Mouse (Mus musculus) heart, adult 2 months (tissue): ENCODE results near the gene Vps36. TPM values are rescaled to one million over a fixed set of nuclear protein-coding genes. Genes with fewer than 3 reads are reported as not detected.

ENCODE experiments used
- DNase-seq, 2 experiments: peaks; one replicate each; pipeline ENCODE4 v3.0.0; 2021
- H3K27ac ChIP-seq: fragments of 200-600 bp; 2 replicates; pipeline ENCODE4 v1.8.1; 2022
- H3K27me3 ChIP-seq: fragments of 200-500 bp; 2 replicates; pipeline ENCODE4 v1.6.1; 2012; ENCODE audit warnings: mild to moderate bottlenecking, low read length, inconsistent platforms, mixed read lengths; ENCODE audit not compliant: control insufficient read depth, insufficient read depth
- H3K36me3 ChIP-seq: fragments of 200-500 bp; 2 replicates; pipeline ENCODE4 v1.6.1; 2012; ENCODE audit warnings: low read length, inconsistent platforms; ENCODE audit not compliant: control insufficient read depth, insufficient read depth
- H3K4me1 ChIP-seq: fragments of 200-500 bp; 2 replicates; pipeline ENCODE4 v1.6.1; 2011; ENCODE audit warnings: low read length; ENCODE audit not compliant: control insufficient read depth, insufficient read depth
- H3K4me3 ChIP-seq: fragments of 200-600 bp; 2 replicates; pipeline ENCODE4 v1.8.1; 2022
- H3K79me2 ChIP-seq: fragments of 200-500 bp; replicated peaks from 2 replicates; pipeline ENCODE4 v1.6.1; 2012; ENCODE audit warnings: mild to moderate bottlenecking, inconsistent platforms, low read length, moderate library complexity, mixed read lengths; ENCODE audit not compliant: control insufficient read depth, insufficient read depth
- H3K9ac ChIP-seq: fragments of 200-500 bp; 2 replicates; pipeline ENCODE4 v1.6.1; 2012; ENCODE audit warnings: low read depth, mild to moderate bottlenecking, control low read depth, inconsistent platforms, low read length, mixed read lengths
- CTCF ChIP-seq: fragments of 200-600 bp; IDR thresholded peaks from 2 replicates; pipeline ENCODE4 v1.8.1; 2022; ENCODE audit warnings: antibody characterized with exemption, mild to moderate bottlenecking, moderate library complexity
- EP300 ChIP-seq: fragments of 200-500 bp; IDR thresholded peaks from 2 replicates; pipeline ENCODE4 v1.6.1; 2011; ENCODE audit warnings: low read depth, low read length, control low read depth; ENCODE audit not compliant: insufficient read depth
- POLR2A ChIP-seq: fragments of 200-500 bp; IDR thresholded peaks from 2 replicates; pipeline ENCODE4 v1.6.1; 2011; ENCODE audit warnings: mild to moderate bottlenecking, low read depth, low read length, control low read depth; ENCODE audit not compliant: insufficient read depth
- WGBS: fragments of 180-500 bp; shearing (Covaris S2); methylation state at CpG from one replicate; pipeline ENCODE4 v1.1.7; 2018; 5-methylcytosine and 5-hydroxymethylcytosine counted together
- intact Hi-C: fragments of 180-260 bp; cut with DNase I; formaldehyde crosslinking; loops from one replicate; pipeline ENCODE4 v1.15.1; 2025
- polyA plus RNA-seq: library from polyadenylated mRNA; depleted of rRNA; stranded (reverse); fragments of >200 nt; gene quantifications from 2 replicates; pipeline ENCODE4 v1.2.3, GENCODE M21; 2012
- total RNA-seq, 2 experiments: library from RNA; stranded (reverse); gene quantifications; 2 replicates each; pipeline ENCODE4 v1.2.3; 2021

The Vps36 gene
- total and polyA plus RNA-seq, 3 experiments: 9.9 to 27.0 (median 25.2) TPM

DNA sequence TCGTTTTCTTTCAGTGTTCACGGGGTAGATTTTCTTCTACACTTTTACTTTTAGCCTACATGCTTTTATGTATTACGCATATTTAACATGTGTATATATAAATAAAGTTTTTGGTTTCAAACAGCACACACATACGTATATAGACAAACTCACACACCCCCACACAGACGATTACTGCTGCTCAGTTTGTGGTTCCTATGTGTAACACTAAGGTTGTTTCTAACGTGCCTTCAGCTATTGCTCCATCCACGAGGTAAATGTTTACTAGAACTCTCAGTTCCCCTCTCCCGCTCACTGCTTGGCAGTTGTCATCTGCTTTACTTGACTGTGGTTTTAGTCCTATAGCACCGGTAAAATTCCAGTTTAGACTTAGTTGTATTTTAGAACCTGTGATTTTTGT lies 56.5 kb downstream of the Vps36 start:
- Histone ChIP-seq H3K27me3 (no peaks in the 10 kb centered on the region), H3K27ac (no peak overlapping the region), H3K4me3 (no peak overlapping the region), H3K79me2 (no peaks in the 10 kb centered on the region), H3K9ac (no peak overlapping the region), H3K4me1 (peaks cover 2% of the 10 kb centered on the region; the same call in 1 of the 2 replicates), H3K36me3 (peaks cover 4% of the 10 kb centered on the region)
- intact Hi-C loops: no loop called here
- 75% methylated on average over 9 of the region's 9 CpGs for WGBS
- TF ChIP-seq EP300: no peak
- TF ChIP-seq POLR2A: no peak
- no peak for TF ChIP-seq CTCF
- DNase-seq: no peak

DNA sequence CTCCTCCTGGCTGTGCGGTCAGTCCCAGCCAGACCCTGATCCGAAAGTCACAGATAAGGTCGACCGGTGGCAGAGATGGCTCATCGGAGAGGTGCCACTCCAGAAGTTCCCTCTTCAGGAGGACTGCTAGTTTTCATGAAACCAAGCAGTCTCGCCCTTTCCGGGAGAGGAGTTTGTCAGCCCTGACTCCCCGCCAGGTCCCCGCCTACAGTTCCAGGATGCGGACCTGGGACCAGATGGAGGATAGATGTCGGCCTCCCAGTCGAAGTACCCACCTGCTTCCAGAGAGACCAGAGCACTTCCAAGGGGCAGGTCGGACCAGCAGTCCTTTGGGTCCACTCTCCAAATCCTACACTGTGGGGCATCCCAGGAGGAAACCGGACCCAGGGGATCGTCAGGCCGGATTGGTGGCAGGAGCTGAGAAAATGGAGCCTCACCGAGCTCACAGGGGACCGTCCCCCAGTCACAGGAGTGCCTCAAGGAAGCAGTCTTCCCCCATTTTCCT lies 66.4 kb downstream of the Vps36 start:
- TF ChIP-seq POLR2A: no peak
- TF ChIP-seq EP300: no peak
- no peak for TF ChIP-seq CTCF
- 56% methylated on average over 18 of the region's 18 CpGs for WGBS
- no peak overlapping the region for H3K4me3 ChIP-seq
- H3K9ac ChIP-seq: no peak overlapping the region
- intact Hi-C loops: loop anchor here (2.0 kb wide), 1 partner anchor 30 kb away; no protein-coding TSS in a partner anchor
- H3K4me1 ChIP-seq: peaks cover 9% of the 10 kb centered on the region
- DNase-seq: peak; percentile 44 to 53
- no peaks in the 10 kb centered on the region; the same call in 1 of the 2 replicates for H3K79me2 ChIP-seq
- H3K36me3 ChIP-seq: peaks cover 5% of the 10 kb centered on the region; the same call in 1 of the 2 replicates
- H3K27me3 ChIP-seq: 0 out of 2 replicates have a peak, but pooled peaks cover 1% of the 10 kb centered on the region
- H3K27ac ChIP-seq: peak overlapping the region; percentile 78

DNA sequence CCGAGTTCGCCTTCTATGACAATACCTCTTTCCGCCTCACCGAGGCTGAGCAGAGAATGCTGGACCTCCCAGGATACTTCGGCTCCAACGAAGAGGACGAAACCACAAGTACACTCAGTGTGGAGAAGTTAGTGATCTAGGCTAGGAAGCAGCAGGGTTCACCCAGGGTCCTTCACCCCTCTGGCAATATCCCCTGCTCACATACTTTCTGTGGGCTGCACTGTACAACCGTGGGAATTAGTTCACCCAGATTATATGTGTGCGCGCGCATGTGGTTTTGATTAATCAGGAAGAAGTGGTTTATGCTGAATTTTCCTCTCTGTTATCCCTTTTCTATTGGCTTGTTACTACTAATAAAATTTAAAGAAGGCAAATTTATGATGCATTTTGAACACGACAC lies 66.9 kb downstream of the Vps36 start:
- Histone ChIP-seq H3K27me3 (0 out of 2 replicates have a peak, but pooled peaks cover 1% of the 10 kb centered on the region), H3K4me1 (peaks cover 10% of the 10 kb centered on the region), H3K79me2 (no peaks in the 10 kb centered on the region; the same call in 1 of the 2 replicates), H3K4me3 (no peak overlapping the region), H3K36me3 (peaks cover 5% of the 10 kb centered on the region; the same call in 1 of the 2 replicates), H3K27ac (peak overlapping the region; percentile 78), H3K9ac (no peak overlapping the region)
- WGBS: 65% methylated on average over 12 of the region's 12 CpGs
- TF ChIP-seq CTCF (no peak), POLR2A (no peak), EP300 (no peak)
- no peak for DNase-seq
- intact Hi-C loops: loop anchor here (2.0 kb wide), 1 partner anchor 31 kb away; no protein-coding TSS in a partner anchor

DNA sequence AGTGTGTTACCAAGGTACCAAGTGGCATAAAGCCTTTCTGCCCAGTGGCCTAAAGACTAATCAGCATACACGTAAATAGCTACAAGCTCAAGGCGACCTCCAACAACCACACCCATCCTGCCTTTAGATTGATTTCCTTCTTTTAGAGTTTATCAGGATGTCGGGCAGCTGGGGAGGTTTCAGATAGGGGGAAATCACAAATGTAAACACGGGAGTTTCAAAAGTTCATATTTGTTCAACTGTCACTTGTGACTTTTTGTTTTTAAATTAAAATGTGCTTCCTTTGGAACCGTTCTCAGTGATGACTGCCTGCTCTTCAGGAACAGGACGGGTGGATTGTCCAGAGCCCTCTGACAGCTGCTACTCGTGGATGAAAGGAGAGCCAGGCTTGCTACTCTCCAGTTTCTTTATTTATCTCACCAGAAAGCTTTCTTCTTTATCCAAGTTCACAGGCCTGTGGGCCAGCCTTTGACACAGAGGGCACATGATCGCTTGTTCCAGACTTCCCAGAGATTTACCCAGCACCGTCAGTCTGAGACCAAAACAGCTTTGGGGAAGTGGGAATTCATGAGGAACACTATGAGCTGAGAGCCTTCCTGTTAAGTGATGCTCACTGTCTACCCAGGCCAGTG lies 67.6 kb downstream of the Vps36 start:
- Histone ChIP-seq H3K79me2 (no peaks in the 10 kb centered on the region; the same call in 1 of the 2 replicates), H3K27ac (peak overlapping the region; percentile 78), H3K27me3 (0 out of 2 replicates have a peak, but pooled peaks cover 1% of the 10 kb centered on the region), H3K4me1 (peaks cover 11% of the 10 kb centered on the region), H3K4me3 (no peak overlapping the region), H3K36me3 (peaks cover 5% of the 10 kb centered on the region), H3K9ac (no peak overlapping the region)
- WGBS: 8% methylated on average over 9 of the region's 9 CpGs
- TF ChIP-seq EP300 (no peak), CTCF (no peak), POLR2A (no peak)
- intact Hi-C loops: loop anchor here (2.0 kb wide), 1 partner anchor 67 kb away; the partner anchor contains the start of gene Vps36
- peak; percentile 26 to 36 for DNase-seq

DNA sequence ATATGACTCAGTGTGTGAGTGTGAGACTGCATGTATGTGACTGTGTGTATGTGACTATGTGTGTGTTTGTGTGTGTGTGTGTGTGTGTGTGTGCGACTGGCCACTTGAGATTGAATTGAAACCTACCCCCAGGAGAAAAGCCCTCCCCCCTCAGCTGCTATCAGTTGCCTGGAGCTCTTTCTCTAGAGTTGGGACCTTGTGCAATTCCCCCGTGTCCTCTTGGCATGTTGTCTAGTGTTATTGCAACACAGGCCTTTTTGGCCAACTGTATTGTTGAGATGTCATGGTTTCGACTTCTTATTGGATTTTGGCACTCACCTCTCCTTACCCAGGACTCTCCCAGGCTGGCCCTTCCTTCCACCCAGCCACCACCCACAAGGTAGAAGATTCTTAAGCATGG lies 69.7 kb downstream of the Vps36 start:
- Histone ChIP-seq H3K36me3 (peaks cover 5% of the 10 kb centered on the region), H3K79me2 (no peaks in the 10 kb centered on the region; the same call in 1 of the 2 replicates), H3K27ac (no peak overlapping the region), H3K27me3 (0 out of 2 replicates have a peak, but pooled peaks cover 1% of the 10 kb centered on the region), H3K4me1 (peaks cover 11% of the 10 kb centered on the region), H3K4me3 (no peak overlapping the region), H3K9ac (no peak overlapping the region)
- DNase-seq: peak; percentile 35 to 46
- WGBS: 44% methylated on average over 3 of the region's 3 CpGs
- TF ChIP-seq POLR2A: no peak
- no peak for TF ChIP-seq EP300
- no peak for TF ChIP-seq CTCF
- intact Hi-C loops: no loop called here

DNA sequence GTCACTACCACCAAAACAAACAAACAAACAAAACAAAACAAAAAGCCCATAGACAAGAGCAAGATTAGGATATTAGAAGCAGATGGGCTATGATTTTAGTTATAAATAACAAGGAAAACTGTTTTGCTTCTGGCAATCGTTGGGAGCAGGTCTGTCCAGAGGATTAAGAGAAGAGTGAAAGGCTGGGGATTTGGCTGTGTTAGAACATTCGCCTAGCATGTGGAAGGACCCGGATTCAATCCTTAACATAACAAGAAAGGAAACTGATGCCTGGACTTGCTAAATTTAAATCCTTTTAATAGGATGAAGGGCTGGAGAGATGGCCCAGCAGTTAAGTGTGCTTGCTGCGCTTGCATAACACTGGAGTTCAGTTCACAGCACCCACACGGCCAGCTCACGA lies 71.7 kb downstream of the Vps36 start:
- H3K27me3 ChIP-seq: 0 out of 2 replicates have a peak, but pooled peaks cover 1% of the 10 kb centered on the region
- peaks cover 10% of the 10 kb centered on the region for H3K4me1 ChIP-seq
- H3K9ac ChIP-seq: no peak overlapping the region
- H3K79me2 ChIP-seq: no peaks in the 10 kb centered on the region; the same call in 1 of the 2 replicates
- intact Hi-C loops: no loop called here
- H3K27ac ChIP-seq: no peak overlapping the region
- H3K4me3 ChIP-seq: no peak overlapping the region
- 69% methylated on average over 6 of the region's 6 CpGs for WGBS
- no peak for DNase-seq
- peaks cover 5% of the 10 kb centered on the region for H3K36me3 ChIP-seq
- TF ChIP-seq CTCF (no peak), EP300 (no peak), POLR2A (no peak)
